Mouse (Mus musculus): Measurements from ENCODE around the gene Tmem132d. TPM values are rescaled to one million over a fixed set of nuclear protein-coding genes. Genes with fewer than 3 reads are reported as not detected.

Gene Tmem132d
- polyA plus RNA-seq, 1 experiment = not detected

- Histone ChIP-seq H3K27ac (replicated peaks; ENCODE audit: low read depth, low read length) (no peak overlapping the region), H3K4me3 (ENCODE audit: insufficient read depth, low read depth, low read length) (no peak overlapping the region), H3K4me1 (ENCODE audit: control insufficient read depth, insufficient read depth, insufficient read length, low read length) (no peaks in the 10 kb centered on the region)
Measured at GRCm38 (mm10) chr5:128122656-128123055, 310.2 kb downstream of the Tmem132d start.

- Histone ChIP-seq H3K27ac (replicated peaks; ENCODE audit: low read depth, low read length) (no peak overlapping the region), H3K4me3 (ENCODE audit: insufficient read depth, low read depth, low read length) (no peak overlapping the region), H3K4me1 (ENCODE audit: control insufficient read depth, insufficient read depth, insufficient read length, low read length) (no peaks in the 10 kb centered on the region)
Measured at GRCm38 (mm10) chr5:128119171-128119570, 313.7 kb downstream of the Tmem132d start.

GRCm38 (mm10) chr5:128113107-128113506, 319.8 kb downstream of the Tmem132d start:
- Histone ChIP-seq H3K27ac (replicated peaks; ENCODE audit: low read depth, low read length) (no peak overlapping the region), H3K4me3 (ENCODE audit: insufficient read depth, low read depth, low read length) (no peak overlapping the region), H3K4me1 (ENCODE audit: control insufficient read depth, insufficient read depth, insufficient read length, low read length) (no peaks in the 10 kb centered on the region)

- no peaks in the 10 kb centered on the region for H3K4me1 ChIP-seq (ENCODE audit: control insufficient read depth, insufficient read depth, insufficient read length, low read length)
- H3K4me3 ChIP-seq (ENCODE audit: insufficient read depth, low read depth, low read length) = no peak overlapping the region
- no peak overlapping the region for H3K27ac ChIP-seq (replicated peaks; ENCODE audit: low read depth, low read length)
Measured at GRCm38 (mm10) chr5:128112518-128112917, 320.4 kb downstream of the Tmem132d start.

- no peak overlapping the region for H3K27ac ChIP-seq (replicated peaks; ENCODE audit: low read depth, low read length)
- no peaks in the 10 kb centered on the region for H3K4me1 ChIP-seq (ENCODE audit: control insufficient read depth, insufficient read depth, insufficient read length, low read length)
- H3K4me3 ChIP-seq (ENCODE audit: insufficient read depth, low read depth, low read length) = no peak overlapping the region
Measured at GRCm38 (mm10) chr5:128111664-128112063, 321.2 kb downstream of the Tmem132d start.

- Histone ChIP-seq H3K4me1 (ENCODE audit: control insufficient read depth, insufficient read depth, insufficient read length, low read length) (no peaks in the 10 kb centered on the region), H3K27ac (replicated peaks; ENCODE audit: low read depth, low read length) (no peak overlapping the region), H3K4me3 (ENCODE audit: insufficient read depth, low read depth, low read length) (no peak overlapping the region)
Measured at GRCm38 (mm10) chr5:128102556-128102955, 330.3 kb downstream of the Tmem132d start.

- H3K27ac ChIP-seq (replicated peaks; ENCODE audit: low read depth, low read length) = no peak overlapping the region
- no peak overlapping the region for H3K4me3 ChIP-seq (ENCODE audit: insufficient read depth, low read depth, low read length)
- no peaks in the 10 kb centered on the region for H3K4me1 ChIP-seq (ENCODE audit: control insufficient read depth, insufficient read depth, insufficient read length, low read length)
Measured at GRCm38 (mm10) chr5:128100331-128100730, 332.5 kb downstream of the Tmem132d start.

- no peak overlapping the region for H3K27ac ChIP-seq (replicated peaks; ENCODE audit: low read depth, low read length)
- no peaks in the 10 kb centered on the region for H3K4me1 ChIP-seq (ENCODE audit: control insufficient read depth, insufficient read depth, insufficient read length, low read length)
Measured at GRCm38 (mm10) chr5:128099439-128099838, 333.4 kb downstream of the Tmem132d start.

GRCm38 (mm10) chr5:128090578-128090977, 342.3 kb downstream of the Tmem132d start:
- Histone ChIP-seq H3K27ac (replicated peaks; ENCODE audit: low read depth, low read length) (no peak overlapping the region), H3K4me3 (ENCODE audit: insufficient read depth, low read depth, low read length) (no peak overlapping the region), H3K4me1 (ENCODE audit: control insufficient read depth, insufficient read depth, insufficient read length, low read length) (no peaks in the 10 kb centered on the region)

More at GRCm38 (mm10) chr5:128099439-128099838, 333.4 kb downstream of the Tmem132d start:
- no peak overlapping the region for H3K4me3 ChIP-seq (ENCODE audit: insufficient read depth, low read depth, low read length)

GRCm38 (mm10) chr5:128075456-128075855, 357.4 kb downstream of the Tmem132d start:
- Histone ChIP-seq H3K27ac (replicated peaks; ENCODE audit: low read depth, low read length) (no peak overlapping the region), H3K4me1 (ENCODE audit: control insufficient read depth, insufficient read depth, insufficient read length, low read length) (no peaks in the 10 kb centered on the region), H3K4me3 (ENCODE audit: insufficient read depth, low read depth, low read length) (no peak overlapping the region)

- Histone ChIP-seq H3K4me3 (ENCODE audit: insufficient read depth, low read depth, low read length) (no peak overlapping the region), H3K4me1 (ENCODE audit: control insufficient read depth, insufficient read depth, insufficient read length, low read length) (no peaks in the 10 kb centered on the region)
Measured at GRCm38 (mm10) chr5:128072616-128073015, 360.3 kb downstream of the Tmem132d start.

GRCm38 (mm10) chr5:128041781-128042180, 391.1 kb downstream of the Tmem132d start:
- H3K4me1 ChIP-seq (ENCODE audit: control insufficient read depth, insufficient read depth, insufficient read length, low read length) = no peaks in the 10 kb centered on the region
- H3K27ac ChIP-seq (replicated peaks; ENCODE audit: low read depth, low read length) = no peak overlapping the region
- no peak overlapping the region for H3K4me3 ChIP-seq (ENCODE audit: insufficient read depth, low read depth, low read length)

More at GRCm38 (mm10) chr5:128072616-128073015, 360.3 kb downstream of the Tmem132d start:
- no peak overlapping the region for H3K27ac ChIP-seq (replicated peaks; ENCODE audit: low read depth, low read length)

- Histone ChIP-seq H3K4me3 (ENCODE audit: insufficient read depth, low read depth, low read length) (no peak overlapping the region), H3K4me1 (ENCODE audit: control insufficient read depth, insufficient read depth, insufficient read length, low read length) (no peaks in the 10 kb centered on the region), H3K27ac (replicated peaks; ENCODE audit: low read depth, low read length) (no peak overlapping the region)
Measured at GRCm38 (mm10) chr5:128040036-128040435, 392.8 kb downstream of the Tmem132d start.

- H3K27ac ChIP-seq (replicated peaks; ENCODE audit: low read depth, low read length) = no peak overlapping the region
- no peak overlapping the region for H3K4me3 ChIP-seq (ENCODE audit: insufficient read depth, low read depth, low read length)
- H3K4me1 ChIP-seq (ENCODE audit: control insufficient read depth, insufficient read depth, insufficient read length, low read length) = no peaks in the 10 kb centered on the region
Measured at GRCm38 (mm10) chr5:128027076-128027475, 405.8 kb downstream of the Tmem132d start.

GRCm38 (mm10) chr5:128004666-128005065, 428.2 kb downstream of the Tmem132d start:
- H3K27ac ChIP-seq (replicated peaks; ENCODE audit: low read depth, low read length) = no peak overlapping the region
- no peak overlapping the region for H3K4me3 ChIP-seq (ENCODE audit: insufficient read depth, low read depth, low read length)
- no peaks in the 10 kb centered on the region for H3K4me1 ChIP-seq (ENCODE audit: control insufficient read depth, insufficient read depth, insufficient read length, low read length)

GRCm38 (mm10) chr5:127996526-127997245, 436.2 kb downstream of the Tmem132d start:
- no peak overlapping the region for H3K4me3 ChIP-seq (ENCODE audit: insufficient read depth, low read depth, low read length)
- H3K4me1 ChIP-seq (ENCODE audit: control insufficient read depth, insufficient read depth, insufficient read length, low read length) = no peaks in the 10 kb centered on the region
- no peak overlapping the region for H3K27ac ChIP-seq (replicated peaks; ENCODE audit: low read depth, low read length)
